13 mouse cellular contexts compared by ENCODE assay signal in the genomic region with DNA sequence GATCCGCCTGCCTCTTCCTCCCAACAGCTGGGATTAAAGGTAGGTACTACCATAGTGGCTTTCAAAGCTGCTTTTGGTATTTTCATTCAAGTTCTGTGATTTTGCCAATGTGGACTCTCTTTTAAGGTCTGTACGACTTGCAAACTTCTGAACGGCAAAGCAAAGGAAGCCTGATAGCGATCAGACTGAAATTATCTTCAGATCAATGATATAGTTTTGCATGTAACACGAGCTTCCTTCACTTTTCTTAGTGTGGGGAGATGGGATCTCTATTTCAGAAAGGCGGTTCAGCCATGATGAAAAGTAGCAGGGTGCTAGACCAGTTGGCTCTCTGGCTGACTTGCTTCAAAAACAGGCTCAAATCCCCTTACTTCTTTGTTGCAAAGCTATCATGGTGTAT.
DNase-seq lines count a peak whose midpoint lies in the region.
"Had no signal": no experiment of that assay in that cellular context is flagged by ENCODE, and none has a peak within 500 bp of the region (broad histone marks: within the 10 kb centered on the region; RNA-seq: fewer than 3 reads in every experiment).

No protein-coding gene starts in this region.

- DNase-seq in heart, adult 11 months, result peak; percentile 52
- DNase-seq in heart, adult 18-20 months, result no peak
- DNase-seq: adrenal gland, adult 2 months; adrenal gland, adult 8-10 months; adrenal gland, postnatal 10 days; adrenal gland, postnatal 14 days; adrenal gland, postnatal 25 days; adrenal gland, postnatal 36 days; B cell, adult 2 months; cerebellum, adult 11 months; cerebellum, adult 11-12 months; cerebellum, adult 18-20 months; cerebellum, adult 2 months had no signal
